Mouse (Mus musculus): Measurements from ENCODE around the gene Hcn1.

- TF ChIP-seq CTCF (IDR thresholded peaks at IDR 0.05): no peak
- TF ChIP-seq POLR2A (IDR thresholded peaks at IDR 0.05; ENCODE audit: insufficient read depth, low read depth, low read length): no peak
- no peak for TF ChIP-seq EP300 (IDR thresholded peaks at IDR 0.05; ENCODE audit: insufficient read depth, low read depth, low read length)
These were observed 3.0 kb downstream of the Hcn1 start for GRCm38 (mm10) chr13:117604971-117605750.
